Mouse (Mus musculus): ENCODE measurements around the gene Cpne5. TPM values are rescaled to one million over a fixed set of nuclear protein-coding genes. Genes with fewer than 3 reads are reported as not detected.
A peak's percentile ranks its signal among the peaks of the same experiment; 100 is the strongest.

Cpne5 gene
- polyA plus RNA-seq, 1 experiment from 2014 or later = 5.5 TPM

GRCm38 (mm10) chr17:29188989-29189388 lies 49.0 kb downstream of the Cpne5 start:
- Histone ChIP-seq H3K9me3 (ENCODE audit: control insufficient read depth, low read length) (no peaks in the 10 kb centered on the region), H3K27me3 (ENCODE audit: control insufficient read depth, insufficient read depth, low read length) (no peaks in the 10 kb centered on the region), H3K4me3 (ENCODE audit: low read depth, low read length) (no peak overlapping the region), H3K9ac (ENCODE audit: low read length) (no peak overlapping the region), H3K4me2 (ENCODE audit: low read depth, low read length, severe bottlenecking) (0 out of 2 replicates have a peak overlapping the region, but pooled peaks have one; percentile 32), H3K27ac (ENCODE audit: low read depth, low read length) (no peak overlapping the region), H3K36me3 (ENCODE audit: control insufficient read depth, insufficient read depth, low read length) (no peaks in the 10 kb centered on the region), H3K4me1 (replicated peaks; ENCODE audit: control insufficient read depth, insufficient read depth, low read length) (peaks cover 26% of the 10 kb centered on the region)
- ATAC-seq (replicated peaks; ENCODE audit: low FRiP score) = peak; percentile 57
- peak; percentile 76 for DNase-seq (ENCODE audit: low spot score)
- 3% methylated on average over 12 of the region's 12 CpGs for WGBS

GRCm38 (mm10) chr17:29186989-29187859 lies 50.7 kb downstream of the Cpne5 start:
- Histone ChIP-seq H3K9ac (ENCODE audit: low read length) (peak overlapping the region; percentile 20; the same call in 1 of the 2 replicates), H3K27me3 (ENCODE audit: control insufficient read depth, insufficient read depth, low read length) (no peaks in the 10 kb centered on the region), H3K4me1 (replicated peaks; ENCODE audit: control insufficient read depth, insufficient read depth, low read length) (peaks cover 26% of the 10 kb centered on the region), H3K9me3 (ENCODE audit: control insufficient read depth, low read length) (no peaks in the 10 kb centered on the region), H3K36me3 (ENCODE audit: control insufficient read depth, insufficient read depth, low read length) (no peaks in the 10 kb centered on the region), H3K4me2 (ENCODE audit: low read depth, low read length, severe bottlenecking) (no peak overlapping the region), H3K4me3 (ENCODE audit: low read depth, low read length) (no peak overlapping the region), H3K27ac (ENCODE audit: low read depth, low read length) (peak overlapping the region; percentile 53)
- no peak for DNase-seq (ENCODE audit: low spot score)
- ATAC-seq (replicated peaks; ENCODE audit: low FRiP score) = peak; percentile 57; the same call in 1 of the 2 replicates
- WGBS = 7% methylated on average over 10 of the region's 10 CpGs

- H3K4me3 ChIP-seq (ENCODE audit: low read depth, low read length) = no peak overlapping the region
- no peaks in the 10 kb centered on the region for H3K9me3 ChIP-seq (ENCODE audit: control insufficient read depth, low read length)
- no peak for DNase-seq (ENCODE audit: low spot score)
These were observed 52.5 kb downstream of the Cpne5 start for GRCm38 (mm10) chr17:29185376-29186046.

GRCm38 (mm10) chr17:29183162-29183561 lies 54.8 kb downstream of the Cpne5 start:
- H3K27me3 ChIP-seq (ENCODE audit: control insufficient read depth, insufficient read depth, low read length) = no peaks in the 10 kb centered on the region
- H3K4me3 ChIP-seq (ENCODE audit: low read depth, low read length) = no peak overlapping the region
- no peak overlapping the region for H3K4me2 ChIP-seq (ENCODE audit: low read depth, low read length, severe bottlenecking)
- 69% methylated on average over 11 of the region's 11 CpGs for WGBS
- H3K9ac ChIP-seq (ENCODE audit: low read length) = no peak overlapping the region
- H3K4me1 ChIP-seq (replicated peaks; ENCODE audit: control insufficient read depth, insufficient read depth, low read length) = peaks cover 21% of the 10 kb centered on the region
- ATAC-seq (replicated peaks; ENCODE audit: low FRiP score) (no peak), DNase-seq (ENCODE audit: low spot score) (no peak)
- no peaks in the 10 kb centered on the region for H3K9me3 ChIP-seq (ENCODE audit: control insufficient read depth, low read length)
- H3K27ac ChIP-seq (ENCODE audit: low read depth, low read length) = no peak overlapping the region
- H3K36me3 ChIP-seq (ENCODE audit: control insufficient read depth, insufficient read depth, low read length) = no peaks in the 10 kb centered on the region

More at GRCm38 (mm10) chr17:29185376-29186046, 52.5 kb downstream of the Cpne5 start:
- Histone ChIP-seq H3K36me3 (ENCODE audit: control insufficient read depth, insufficient read depth, low read length) (no peaks in the 10 kb centered on the region), H3K4me2 (ENCODE audit: low read depth, low read length, severe bottlenecking) (no peak overlapping the region), H3K27me3 (ENCODE audit: control insufficient read depth, insufficient read depth, low read length) (no peaks in the 10 kb centered on the region), H3K9ac (ENCODE audit: low read length) (peak overlapping the region; percentile 35), H3K4me1 (replicated peaks; ENCODE audit: control insufficient read depth, insufficient read depth, low read length) (peaks cover 26% of the 10 kb centered on the region), H3K27ac (ENCODE audit: low read depth, low read length) (no peak overlapping the region)
- 52% methylated on average over 5 of the region's 7 CpGs for WGBS
- 0 out of 2 replicates have a peak, but pooled peaks have one; percentile 25 for ATAC-seq (replicated peaks; ENCODE audit: low FRiP score)

- no peak for DNase-seq (ENCODE audit: low spot score)
- Histone ChIP-seq H3K27ac (ENCODE audit: low read depth, low read length) (no peak overlapping the region), H3K9ac (ENCODE audit: low read length) (no peak overlapping the region), H3K4me2 (ENCODE audit: low read depth, low read length, severe bottlenecking) (no peak overlapping the region), H3K27me3 (ENCODE audit: control insufficient read depth, insufficient read depth, low read length) (no peaks in the 10 kb centered on the region), H3K9me3 (ENCODE audit: control insufficient read depth, low read length) (no peaks in the 10 kb centered on the region), H3K4me3 (ENCODE audit: low read depth, low read length) (no peak overlapping the region), H3K36me3 (ENCODE audit: control insufficient read depth, insufficient read depth, low read length) (no peaks in the 10 kb centered on the region), H3K4me1 (replicated peaks; ENCODE audit: control insufficient read depth, insufficient read depth, low read length) (peaks cover 12% of the 10 kb centered on the region)
- WGBS = 85% methylated on average over 5 of the region's 5 CpGs
- ATAC-seq (replicated peaks; ENCODE audit: low FRiP score) = no peak
These were observed 56.2 kb downstream of the Cpne5 start for GRCm38 (mm10) chr17:29181751-29182150.

GRCm38 (mm10) chr17:29180406-29181127 lies 57.4 kb downstream of the Cpne5 start:
- Histone ChIP-seq H3K9ac (ENCODE audit: low read length) (no peak overlapping the region), H3K27me3 (ENCODE audit: control insufficient read depth, insufficient read depth, low read length) (no peaks in the 10 kb centered on the region), H3K27ac (ENCODE audit: low read depth, low read length) (no peak overlapping the region), H3K36me3 (ENCODE audit: control insufficient read depth, insufficient read depth, low read length) (no peaks in the 10 kb centered on the region), H3K4me3 (ENCODE audit: low read depth, low read length) (no peak overlapping the region), H3K4me1 (replicated peaks; ENCODE audit: control insufficient read depth, insufficient read depth, low read length) (peaks cover 14% of the 10 kb centered on the region), H3K4me2 (ENCODE audit: low read depth, low read length, severe bottlenecking) (no peak overlapping the region), H3K9me3 (ENCODE audit: control insufficient read depth, low read length) (no peaks in the 10 kb centered on the region)
- DNase-seq (ENCODE audit: low spot score) (no peak), ATAC-seq (replicated peaks; ENCODE audit: low FRiP score) (no peak)
- 85% methylated on average over 4 of the region's 4 CpGs for WGBS

- 82% methylated on average over 6 of the region's 6 CpGs for WGBS
- Histone ChIP-seq H3K9me3 (ENCODE audit: control insufficient read depth, low read length) (no peaks in the 10 kb centered on the region), H3K36me3 (ENCODE audit: control insufficient read depth, insufficient read depth, low read length) (no peaks in the 10 kb centered on the region), H3K27me3 (ENCODE audit: control insufficient read depth, insufficient read depth, low read length) (no peaks in the 10 kb centered on the region), H3K4me3 (ENCODE audit: low read depth, low read length) (no peak overlapping the region), H3K27ac (ENCODE audit: low read depth, low read length) (no peak overlapping the region), H3K9ac (ENCODE audit: low read length) (no peak overlapping the region), H3K4me2 (ENCODE audit: low read depth, low read length, severe bottlenecking) (no peak overlapping the region), H3K4me1 (replicated peaks; ENCODE audit: control insufficient read depth, insufficient read depth, low read length) (peaks cover 10% of the 10 kb centered on the region)
- DNase-seq (ENCODE audit: low spot score) = no peak
- ATAC-seq (replicated peaks; ENCODE audit: low FRiP score) = no peak
These were observed 58.0 kb downstream of the Cpne5 start for GRCm38 (mm10) chr17:29179917-29180316.

- 53% methylated on average over 9 of the region's 9 CpGs for WGBS
- Histone ChIP-seq H3K4me1 (replicated peaks; ENCODE audit: control insufficient read depth, insufficient read depth, low read length) (peaks cover 10% of the 10 kb centered on the region), H3K4me2 (ENCODE audit: low read depth, low read length, severe bottlenecking) (no peak overlapping the region), H3K36me3 (ENCODE audit: control insufficient read depth, insufficient read depth, low read length) (no peaks in the 10 kb centered on the region), H3K27ac (ENCODE audit: low read depth, low read length) (no peak overlapping the region), H3K27me3 (ENCODE audit: control insufficient read depth, insufficient read depth, low read length) (no peaks in the 10 kb centered on the region), H3K9ac (ENCODE audit: low read length) (no peak overlapping the region), H3K4me3 (ENCODE audit: low read depth, low read length) (no peak overlapping the region), H3K9me3 (ENCODE audit: control insufficient read depth, low read length) (no peaks in the 10 kb centered on the region)
- no peak for DNase-seq (ENCODE audit: low spot score)
- ATAC-seq (replicated peaks; ENCODE audit: low FRiP score) = no peak
These were observed 59.4 kb downstream of the Cpne5 start for GRCm38 (mm10) chr17:29178503-29179059.
